Mouse (Mus musculus) E14TG2a.4 (cell line): ENCODE measurements at regions not wholly inside any gene's neighbourhood (a gene's known extent, or its start where the extent isn't known, plus 50 kb on each side); places are given as distances from the start of the nearest gene placed in this dataset.

ENCODE experiments used
- CTCF ChIP-seq: conservative IDR thresholded peaks from 2 replicates; pipeline ENCODE4 v1.5.1; 2014; ENCODE audit warnings: low read length
- POU5F1 ChIP-seq: IDR thresholded peaks from 2 replicates; pipeline ENCODE4 v1.6.1; 2014; ENCODE audit warnings: low read length, borderline replicate concordance

DNA sequence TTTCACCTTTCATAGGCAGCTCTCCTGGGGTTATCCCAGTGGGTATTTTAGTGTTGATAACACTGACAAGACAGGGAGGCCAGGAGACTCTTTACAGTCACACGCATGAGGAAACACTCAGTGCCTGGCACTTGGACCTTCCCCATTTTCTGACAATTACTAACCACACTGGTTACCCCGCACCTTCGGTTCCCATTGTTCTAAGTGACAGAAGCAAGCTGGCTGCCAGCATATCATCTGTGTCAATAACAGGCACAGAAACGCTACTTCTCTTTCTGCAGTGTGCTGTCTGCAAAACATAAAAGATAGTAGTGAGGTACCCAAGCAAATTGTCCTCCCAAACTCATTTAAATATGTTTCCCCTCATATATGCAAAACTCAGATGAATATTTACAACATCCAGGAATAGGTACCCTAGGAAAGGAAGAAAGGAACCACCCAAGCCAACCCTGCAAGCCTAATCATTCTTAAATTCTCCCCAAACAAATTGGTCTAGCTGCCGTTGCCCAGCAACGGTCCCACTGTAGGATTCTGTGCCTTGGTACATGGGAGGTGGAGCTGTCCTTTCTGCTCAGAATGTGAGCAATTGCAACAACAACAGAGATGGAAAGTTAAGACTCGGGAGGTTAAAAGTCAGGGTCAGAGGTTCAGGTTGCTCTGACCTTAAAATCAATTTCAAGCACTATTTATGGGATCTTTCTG, 419.0 kb upstream of the Nrp1 start:
- TF ChIP-seq CTCF (no peak), POU5F1 (no peak)
